ENCODE assay signal across 9 mouse cellular contexts in genomic region chr2:91065544-91065943, GRCm38 (mm10). TPM values are rescaled to one million over a fixed set of nuclear protein-coding genes. Genes with fewer than 3 reads are reported as not detected.
DNase-seq lines count a peak whose midpoint lies in the region; ATAC-seq and TF ChIP-seq lines count a peak whose summit lies in the region.
"Had no signal": no experiment of that assay in that cellular context is flagged by ENCODE, and none has a peak within 500 bp of the region (broad histone marks: within the 10 kb centered on the region; RNA-seq: fewer than 3 reads in every experiment).

No protein-coding gene starts in this region.

- DNase-seq in heart, adult 2 months, result peak; percentile 44 to 48
- no peak for DNase-seq in heart, adult 8-10 months (ENCODE audit: low spot score)
- peak; percentile 61 for DNase-seq in thymus, adult 2 months
- DNase-seq in thymus, postnatal 0 days (ENCODE audit: low spot score), result no peak
- peak; percentile 53 to 70 for DNase-seq in layer of hippocampus, postnatal 10 days (ENCODE audit: low spot score in 2 of 2)
- DNase-seq in spleen, postnatal 36 days (ENCODE audit: low spot score in 2 of 2), result peak; percentile 44 to 54
- DNase-seq in urinary bladder, postnatal 10 days (ENCODE audit: low spot score), result no peak

- WGBS in heart, adult 2 months, result 50% methylated on average over 3 of the region's 3 CpGs
- WGBS in thymus, adult 2 months, result 59% methylated on average over 3 of the region's 3 CpGs

- TF ChIP-seq POLR2A in heart, adult 2 months (IDR thresholded peaks at IDR 0.05; ENCODE audit: insufficient read depth, low read depth, low read length), result no peak
- TF ChIP-seq POLR2A in thymus, adult 2 months (IDR thresholded peaks at IDR 0.05; ENCODE audit: control insufficient read depth, extremely low read depth, insufficient read depth, low read length, poor library complexity), result no peak

- no peak for TF ChIP-seq EP300 in heart, adult 2 months (IDR thresholded peaks at IDR 0.05; ENCODE audit: insufficient read depth, low read depth, low read length)

- no peaks in the 10 kb centered on the region for H3K79me2 ChIP-seq in heart, adult 2 months (replicated peaks; ENCODE audit: control insufficient read depth, insufficient read depth, low read length)

- 0 out of 2 replicates have a peak, but pooled peaks cover 4% of the 10 kb centered on the region for H3K36me3 ChIP-seq in heart, adult 2 months (ENCODE audit: control insufficient read depth, insufficient read depth, low read length)
- H3K36me3 ChIP-seq in thymus, adult 2 months (ENCODE audit: control insufficient read depth, insufficient read depth, low read length), result peaks cover 13% of the 10 kb centered on the region

- no peak overlapping the region for H3K27ac ChIP-seq in heart, adult 2 months
- no peak overlapping the region for H3K27ac ChIP-seq in thymus, adult 2 months (ENCODE audit: control insufficient read depth, insufficient read depth, low read length)
- H3K27ac ChIP-seq: midbrain, embryonic 12.5 days had no signal

- no peak overlapping the region for H3K4me3 ChIP-seq in heart, adult 2 months
- no peak overlapping the region for H3K4me3 ChIP-seq in thymus, adult 2 months (ENCODE audit: control insufficient read depth, insufficient read depth, low read length)
- H3K4me3 ChIP-seq: midbrain, embryonic 12.5 days had no signal

- ATAC-seq in common myeloid progenitor, adult 5-6 weeks (replicated peaks; ENCODE audit: low read depth, poor library complexity, severe bottlenecking), result peak; percentile 37

- peaks cover 8% of the 10 kb centered on the region for H3K4me1 ChIP-seq in heart, adult 2 months (ENCODE audit: control insufficient read depth, insufficient read depth, low read length)
- no peaks in the 10 kb centered on the region; the same call in 1 of the 2 replicates for H3K4me1 ChIP-seq in thymus, adult 2 months (replicated peaks; ENCODE audit: control insufficient read depth, insufficient read depth, low read length)

- no peak overlapping the region for H3K9ac ChIP-seq in heart, adult 2 months (ENCODE audit: low read depth, low read length)
- H3K9ac ChIP-seq: midbrain, embryonic 12.5 days had no signal

- peak; percentile 78 for TF ChIP-seq CTCF in heart, adult 2 months (IDR thresholded peaks at IDR 0.05)
- TF ChIP-seq CTCF in thymus, adult 2 months (IDR thresholded peaks at IDR 0.05; ENCODE audit: borderline replicate concordance, control insufficient read depth, extremely low read depth, insufficient read depth, low read length, poor library complexity), result peak; percentile 81

- intact Hi-C loops in heart, adult 2 months (cut with DNase I), result loop anchor here (5.0 kb wide), 1 partner anchor 123 kb away; the partner anchor contains the start of gene Celf1

- H3K27me3 ChIP-seq in heart, adult 2 months (ENCODE audit: control insufficient read depth, insufficient read depth, low read length), result no peaks in the 10 kb centered on the region
- H3K27me3 ChIP-seq in thymus, adult 2 months (ENCODE audit: control insufficient read depth, insufficient read depth, low read length), result no peaks in the 10 kb centered on the region
- H3K27me3 ChIP-seq: midbrain, embryonic 12.5 days had no signal

RNA-seq across cellular contexts. Expression of gene Slc39a13, which starts 4.7 kb away (rescaled TPM):
- total RNA-seq in heart, adult 2 months (2021), result 10 to 100 TPM; 21.1 to 22.3 TPM
- polyA plus RNA-seq in heart, adult 2 months (2012; rRNA removed), result 57.3 and 58.6 TPM in 2 replicates
- total RNA-seq in heart, adult 8-10 months (2022), result 10 to 100 TPM; 19.0 to 26.0 (median 23.6) TPM
- 45.8 and 59.0 TPM in 2 replicates for polyA plus RNA-seq in thymus, adult 2 months (2012; rRNA removed)
- 15.1 and 16.4 TPM in 2 replicates for polyA plus RNA-seq in thymus, postnatal 0 days (2015; fragmentation: Nextera tagmentation; extraction: Ambion mirVana)
- total RNA-seq in common myeloid progenitor, adult 5-6 weeks (2017), result 8.9 and 10.7 TPM in 2 replicates
- 10 to 100 TPM; 26.4 to 28.9 TPM for total RNA-seq in layer of hippocampus, postnatal 10 days (2021)

RNA-seq across cellular contexts. Expression of gene Psmc3, which starts 11.7 kb away (rescaled TPM):
- total RNA-seq in heart, adult 2 months (2021), result 100 to 1,000 TPM; 216 to 252 TPM
- 112 and 141 TPM in 2 replicates for polyA plus RNA-seq in heart, adult 2 months (2012; rRNA removed)
- 100 to 1,000 TPM; 192 to 274 (median 220) TPM for total RNA-seq in heart, adult 8-10 months (2022)
- 103 and 114 TPM in 2 replicates for polyA plus RNA-seq in thymus, adult 2 months (2012; rRNA removed)
- 302 and 307 TPM in 2 replicates for polyA plus RNA-seq in thymus, postnatal 0 days (2015; fragmentation: Nextera tagmentation; extraction: Ambion mirVana)
- 227 and 246 TPM in 2 replicates for total RNA-seq in common myeloid progenitor, adult 5-6 weeks (2017)
- total RNA-seq in layer of hippocampus, postnatal 10 days (2021), result 100 to 1,000 TPM; 190 to 221 TPM

RNA-seq across cellular contexts. Expression of gene Spi1, which starts 16.6 kb away (rescaled TPM):
- total RNA-seq in heart, adult 2 months (2021), result 1 to 10 TPM; 3.7 to 6.2 TPM
- polyA plus RNA-seq in heart, adult 2 months (2012; rRNA removed), result 10.2 and 17.2 TPM in 2 replicates
- total RNA-seq in heart, adult 8-10 months (2022), result 1 to 10 TPM; 2.8 to 6.1 (median 3.2) TPM
- polyA plus RNA-seq in thymus, adult 2 months (2012; rRNA removed), result 53.6 and 55.7 TPM in 2 replicates
- polyA plus RNA-seq in thymus, postnatal 0 days (2015; fragmentation: Nextera tagmentation; extraction: Ambion mirVana), result 13.8 and 14.0 TPM in 2 replicates
- 64.4 and 74.3 TPM in 2 replicates for total RNA-seq in common myeloid progenitor, adult 5-6 weeks (2017)
- 1 to 10 TPM; 4.5 to 6.0 TPM for total RNA-seq in layer of hippocampus, postnatal 10 days (2021)

RNA-seq across cellular contexts. Expression of gene Rapsn, which starts 30.1 kb away (rescaled TPM):
- 10 to 100 TPM; 15.9 to 16.8 TPM for total RNA-seq in heart, adult 2 months (2021)
- 19.3 and 22.0 TPM in 2 replicates for polyA plus RNA-seq in heart, adult 2 months (2012; rRNA removed)
- total RNA-seq in heart, adult 8-10 months (2022), result 10 to 100 TPM; 15.4 to 19.4 (median 16.4) TPM
- 9.0 and 10.1 TPM in 2 replicates for polyA plus RNA-seq in thymus, adult 2 months (2012; rRNA removed)
- 8.3 TPM in 2 replicates for polyA plus RNA-seq in thymus, postnatal 0 days (2015; fragmentation: Nextera tagmentation; extraction: Ambion mirVana)
- 3.9 and 5.0 TPM in 2 replicates for total RNA-seq in common myeloid progenitor, adult 5-6 weeks (2017)
- total RNA-seq in layer of hippocampus, postnatal 10 days (2021), result under 1 TPM in 1 of 2 experiments, not detected in 1; 0.57 TPM

RNA-seq across cellular contexts. Expression of gene Mybpc3, which starts 52.4 kb away (rescaled TPM):
- total RNA-seq in heart, adult 2 months (2021), result 1,000 to 10,000 TPM; 1,229 to 1,417 TPM
- 1,378 and 1,771 TPM in 2 replicates for polyA plus RNA-seq in heart, adult 2 months (2012; rRNA removed)
- 1,000 to 10,000 TPM; 1,514 to 2,177 (median 1,722) TPM for total RNA-seq in heart, adult 8-10 months (2022)
- polyA plus RNA-seq in thymus, adult 2 months (2012; rRNA removed), result 2.4 and 57.9 TPM in 2 replicates
- polyA plus RNA-seq in thymus, postnatal 0 days (2015; fragmentation: Nextera tagmentation; extraction: Ambion mirVana), result 0.18 and 0.36 TPM in 2 replicates
- total RNA-seq in common myeloid progenitor, adult 5-6 weeks (2017), result 0.09 and 0.15 TPM in 2 replicates
- under 1 TPM; 0.38 to 0.55 TPM for total RNA-seq in layer of hippocampus, postnatal 10 days (2021)

Comparison
In these comparisons a context has a peak if more than half of its experiments do, and no peak if none do; other contexts are left out.
1. DNase-seq: peak in heart, adult 2 months (2 of 2), thymus, adult 2 months (single experiment), layer of hippocampus, postnatal 10 days (2 of 2) and spleen, postnatal 36 days (2 of 2); none in heart, adult 8-10 months (single experiment), thymus, postnatal 0 days (single experiment) and urinary bladder, postnatal 10 days (single experiment).